Mouse (Mus musculus): Measurements from ENCODE around the gene Ramp3. TPM values are rescaled to one million over a fixed set of nuclear protein-coding genes. Genes with fewer than 3 reads are reported as not detected.

Ramp3 gene
- polyA plus RNA-seq, 1 experiment, result 0.19 TPM

- TF ChIP-seq TCF3 (IDR thresholded peaks at IDR 0.05; ENCODE audit: insufficient read length, low read depth), result no peak
- TF ChIP-seq POLR2A (IDR thresholded peaks at IDR 0.05; ENCODE audit: insufficient read length, low read depth), result no peak
- no peak for TF ChIP-seq TCF12 (IDR thresholded peaks at IDR 0.05; ENCODE audit: insufficient read depth, poor library complexity, severe bottlenecking)
- no peak for TF ChIP-seq USF1 (IDR thresholded peaks at IDR 0.05; ENCODE audit: low read depth)
- no peak for TF ChIP-seq CEBPB (IDR thresholded peaks at IDR 0.05; ENCODE audit: insufficient read depth, poor library complexity, severe bottlenecking)
- TF ChIP-seq E2F4 (IDR thresholded peaks at IDR 0.05; ENCODE audit: insufficient read depth), result no peak
- no peak for TF ChIP-seq POLR2AphosphoS2 (IDR thresholded peaks at IDR 0.05; ENCODE audit: insufficient read length, low read depth)
- H3K79me2 ChIP-seq (ENCODE audit: control insufficient read depth, insufficient read depth), result no peaks in the 10 kb centered on the region
- no peak overlapping the region for H3K4me2 ChIP-seq (ENCODE audit: low read depth)
- no peaks in the 10 kb centered on the region for H3K27me3 ChIP-seq (ENCODE audit: control insufficient read depth, insufficient read depth, insufficient read length)
- H3K36me3 ChIP-seq (ENCODE audit: control insufficient read depth, insufficient read depth), result no peaks in the 10 kb centered on the region
- no peak overlapping the region for H3ac ChIP-seq (ENCODE audit: control insufficient read depth, insufficient read length)
- H3K4me3 ChIP-seq, result no peak overlapping the region
Measured at GRCm38 (mm10) chr11:6696551-6696950, 38.2 kb downstream of the Ramp3 start.

- no peak for TF ChIP-seq MAX (IDR thresholded peaks at IDR 0.05; ENCODE audit: low read depth)
- TF ChIP-seq E2F4 (IDR thresholded peaks at IDR 0.05; ENCODE audit: insufficient read depth), result no peak
- no peak for TF ChIP-seq SRF (IDR thresholded peaks at IDR 0.05; ENCODE audit: control insufficient read depth, insufficient read length, low read depth)
- no peak for TF ChIP-seq CEBPB (IDR thresholded peaks at IDR 0.05; ENCODE audit: insufficient read depth, poor library complexity, severe bottlenecking)
- TF ChIP-seq MYOD1 (IDR thresholded peaks at IDR 0.05; ENCODE audit: control insufficient read depth in 1 of 3, insufficient read length in 2 of 3, low read depth in 2 of 3), result no peak
- no peak for TF ChIP-seq POLR2A (IDR thresholded peaks at IDR 0.05; ENCODE audit: insufficient read length, low read depth)
- no peak for TF ChIP-seq TCF12 (IDR thresholded peaks at IDR 0.05; ENCODE audit: insufficient read depth, poor library complexity, severe bottlenecking)
- Histone ChIP-seq H3K36me3 (ENCODE audit: control insufficient read depth, insufficient read depth) (no peaks in the 10 kb centered on the region), H3K4me3 (no peak overlapping the region), H3K27me3 (ENCODE audit: control insufficient read depth, insufficient read depth, insufficient read length) (no peaks in the 10 kb centered on the region), H3K79me2 (ENCODE audit: control insufficient read depth, insufficient read depth) (no peaks in the 10 kb centered on the region), H3ac (ENCODE audit: control insufficient read depth, insufficient read length) (no peak overlapping the region), H3K4me2 (ENCODE audit: low read depth) (no peak overlapping the region)
Measured at GRCm38 (mm10) chr11:6697751-6698150, 39.4 kb downstream of the Ramp3 start.

GRCm38 (mm10) chr11:6698281-6698680, 40.0 kb downstream of the Ramp3 start:
- peak overlapping the region; percentile 40 for H3K4me2 ChIP-seq (ENCODE audit: low read depth)
- H3K36me3 ChIP-seq (ENCODE audit: control insufficient read depth, insufficient read depth), result no peaks in the 10 kb centered on the region
- H3ac ChIP-seq (ENCODE audit: control insufficient read depth, insufficient read length), result no peak overlapping the region
- TF ChIP-seq MAX (IDR thresholded peaks at IDR 0.05; ENCODE audit: low read depth) (no peak), POLR2A (IDR thresholded peaks at IDR 0.05; ENCODE audit: insufficient read length, low read depth) (no peak), TCF12 (IDR thresholded peaks at IDR 0.05; ENCODE audit: insufficient read depth, poor library complexity, severe bottlenecking) (no peak), REST (IDR thresholded peaks at IDR 0.05; ENCODE audit: insufficient read depth, insufficient read length) (no peak), SRF (IDR thresholded peaks at IDR 0.05; ENCODE audit: control insufficient read depth, insufficient read length, low read depth) (no peak)
- no peak overlapping the region for H3K4me3 ChIP-seq
- H3K27me3 ChIP-seq (ENCODE audit: control insufficient read depth, insufficient read depth, insufficient read length), result no peaks in the 10 kb centered on the region
- no peaks in the 10 kb centered on the region for H3K79me2 ChIP-seq (ENCODE audit: control insufficient read depth, insufficient read depth)

- Histone ChIP-seq H3K4me2 (ENCODE audit: low read depth) (no peak overlapping the region), H3ac (ENCODE audit: control insufficient read depth, insufficient read length) (no peak overlapping the region), H3K27me3 (ENCODE audit: control insufficient read depth, insufficient read depth, insufficient read length) (no peaks in the 10 kb centered on the region), H3K36me3 (ENCODE audit: control insufficient read depth, insufficient read depth) (no peaks in the 10 kb centered on the region), H3K4me3 (no peak overlapping the region), H3K79me2 (ENCODE audit: control insufficient read depth, insufficient read depth) (no peaks in the 10 kb centered on the region)
- TF ChIP-seq POLR2AphosphoS2 (IDR thresholded peaks at IDR 0.05; ENCODE audit: insufficient read length, low read depth), result no peak
- TF ChIP-seq MAX (IDR thresholded peaks at IDR 0.05; ENCODE audit: low read depth), result no peak
- no peak for TF ChIP-seq E2F4 (IDR thresholded peaks at IDR 0.05; ENCODE audit: insufficient read depth)
Measured at GRCm38 (mm10) chr11:6702258-6702657, 43.9 kb downstream of the Ramp3 start.

GRCm38 (mm10) chr11:6704851-6705250, 46.5 kb downstream of the Ramp3 start:
- Histone ChIP-seq H3K79me2 (ENCODE audit: control insufficient read depth, insufficient read depth) (no peaks in the 10 kb centered on the region), H3K4me3 (no peak overlapping the region), H3K4me2 (ENCODE audit: low read depth) (no peak overlapping the region), H3K36me3 (ENCODE audit: control insufficient read depth, insufficient read depth) (no peaks in the 10 kb centered on the region), H3ac (ENCODE audit: control insufficient read depth, insufficient read length) (no peak overlapping the region), H3K27me3 (ENCODE audit: control insufficient read depth, insufficient read depth, insufficient read length) (no peaks in the 10 kb centered on the region)
- no peak for TF ChIP-seq POLR2AphosphoS2 (IDR thresholded peaks at IDR 0.05; ENCODE audit: insufficient read length, low read depth)
- TF ChIP-seq USF1 (IDR thresholded peaks at IDR 0.05; ENCODE audit: low read depth), result no peak
- TF ChIP-seq MAX (IDR thresholded peaks at IDR 0.05; ENCODE audit: low read depth), result no peak
- TF ChIP-seq TCF12 (IDR thresholded peaks at IDR 0.05; ENCODE audit: insufficient read depth, poor library complexity, severe bottlenecking), result no peak
- TF ChIP-seq CEBPB (IDR thresholded peaks at IDR 0.05; ENCODE audit: insufficient read depth, poor library complexity, severe bottlenecking), result no peak
- no peak for TF ChIP-seq POLR2A (IDR thresholded peaks at IDR 0.05; ENCODE audit: insufficient read length, low read depth)
- no peak for TF ChIP-seq E2F4 (IDR thresholded peaks at IDR 0.05; ENCODE audit: insufficient read depth)
- no peak for TF ChIP-seq MYOD1 (IDR thresholded peaks at IDR 0.05; ENCODE audit: control insufficient read depth in 1 of 3, insufficient read length in 2 of 3, low read depth in 2 of 3)

- H3K79me2 ChIP-seq (ENCODE audit: control insufficient read depth, insufficient read depth), result no peaks in the 10 kb centered on the region
- no peak overlapping the region for H3K4me2 ChIP-seq (ENCODE audit: low read depth)
- TF ChIP-seq CEBPB (IDR thresholded peaks at IDR 0.05; ENCODE audit: insufficient read depth, poor library complexity, severe bottlenecking), result no peak
- TF ChIP-seq USF1 (IDR thresholded peaks at IDR 0.05; ENCODE audit: low read depth), result no peak
- TF ChIP-seq MYOD1 (IDR thresholded peaks at IDR 0.05; ENCODE audit: control insufficient read depth in 1 of 3, insufficient read length in 2 of 3, low read depth in 2 of 3), result no peak
- no peak for TF ChIP-seq POLR2A (IDR thresholded peaks at IDR 0.05; ENCODE audit: insufficient read length, low read depth)
- no peak for TF ChIP-seq MYOG (IDR thresholded peaks at IDR 0.05; ENCODE audit: control insufficient read depth in 1 of 3, insufficient read depth in 1 of 3, insufficient read length in 2 of 3, low read depth in 2 of 3)
- no peak for TF ChIP-seq MAX (IDR thresholded peaks at IDR 0.05; ENCODE audit: low read depth)
- TF ChIP-seq REST (IDR thresholded peaks at IDR 0.05; ENCODE audit: insufficient read depth, insufficient read length), result no peak
- H3K27me3 ChIP-seq (ENCODE audit: control insufficient read depth, insufficient read depth, insufficient read length), result no peaks in the 10 kb centered on the region
- H3K36me3 ChIP-seq (ENCODE audit: control insufficient read depth, insufficient read depth), result no peaks in the 10 kb centered on the region
- no peak overlapping the region for H3ac ChIP-seq (ENCODE audit: control insufficient read depth, insufficient read length)
- no peak overlapping the region for H3K4me3 ChIP-seq
Measured at GRCm38 (mm10) chr11:6705516-6705915, 47.2 kb downstream of the Ramp3 start.
